Mouse (Mus musculus) forebrain, embryonic 13.5 days (tissue): ENCODE measurements around the gene Nudt4. TPM values are rescaled to one million over a fixed set of nuclear protein-coding genes. Genes with fewer than 3 reads are reported as not detected.
A peak's percentile ranks its signal among the peaks of the same experiment; 100 is the strongest.

Experiments used
- ATAC-seq: fragments of 200-750 bp; cut with Nextera tagmentation; 2 replicates; pipeline ENCODE4 v1.8.0; 2017
- H3K27ac ChIP-seq: fragments of 300-500 bp; sonication (generic); 2 replicates; pipeline ENCODE4 v1.5.1; 2015; ENCODE audit warnings: inconsistent platforms, mild to moderate bottlenecking, moderate library complexity
- H3K27me3 ChIP-seq: fragments of 300-500 bp; sonication (generic); 2 replicates; pipeline ENCODE4 v1.6.1; 2015; ENCODE audit warnings: mild to moderate bottlenecking, inconsistent platforms
- H3K36me3 ChIP-seq: fragments of 300-500 bp; sonication (generic); 2 replicates; pipeline ENCODE4 v1.6.1; 2015; ENCODE audit warnings: mild to moderate bottlenecking, inconsistent platforms; ENCODE audit not compliant: poor library complexity, severe bottlenecking
- H3K4me1 ChIP-seq: fragments of 300-500 bp; sonication (generic); 2 replicates; pipeline ENCODE4 v1.6.1; 2015; ENCODE audit warnings: inconsistent platforms
- H3K4me2 ChIP-seq: fragments of 300-500 bp; sonication (generic); 2 replicates; pipeline ENCODE4 v1.6.1; 2015; ENCODE audit warnings: inconsistent platforms, mild to moderate bottlenecking, moderate library complexity
- H3K4me3 ChIP-seq: fragments of 300-500 bp; sonication (generic); 2 replicates; pipeline ENCODE4 v1.5.1; 2015; ENCODE audit warnings: mild to moderate bottlenecking, inconsistent platforms
- H3K9ac ChIP-seq: fragments of 300-500 bp; sonication (generic); 2 replicates; pipeline ENCODE4 v1.6.1; 2015; ENCODE audit warnings: mild to moderate bottlenecking, inconsistent platforms
- H3K9me3 ChIP-seq: fragments of 300-500 bp; sonication (generic); replicated peaks from 2 replicates; pipeline ENCODE4 v1.6.1; 2016; ENCODE audit warnings: inconsistent platforms
- WGBS: fragments of 180-500 bp; shearing (Covaris S2); methylation state at CpG from one replicate; pipeline ENCODE4 v1.1.7; 2015; 5-methylcytosine and 5-hydroxymethylcytosine counted together
- polyA plus RNA-seq: library from polyadenylated mRNA; unstranded; fragments of >200 nt; fragmentation: Nextera tagmentation; extraction: Ambion mirVana; gene quantifications from 2 replicates; pipeline ENCODE4 v1.2.1, GENCODE M21; 2015

Gene Nudt4
- polyA plus RNA-seq, 1 experiment from 2014 or later: 76.7 TPM

- H3K27me3 ChIP-seq: no peaks in the 10 kb centered on the region
- no peak overlapping the region for H3K4me3 ChIP-seq
- H3K4me2 ChIP-seq: no peak overlapping the region
- H3K36me3 ChIP-seq: peaks cover 63% of the 10 kb centered on the region
- no peaks in the 10 kb centered on the region for H3K9me3 ChIP-seq
- no peak overlapping the region for H3K27ac ChIP-seq
- no peak overlapping the region for H3K9ac ChIP-seq
- ATAC-seq: no peak
- peaks cover 9% of the 10 kb centered on the region; the same call in 1 of the 2 replicates for H3K4me1 ChIP-seq
- WGBS: 87% methylated on average over 11 of the region's 11 CpGs
Measured at GRCm38 (mm10) chr10:95548154-95548826, 15.7 kb downstream of the Nudt4 start.

- Histone ChIP-seq H3K9me3 (no peaks in the 10 kb centered on the region), H3K27me3 (no peaks in the 10 kb centered on the region), H3K4me3 (no peak overlapping the region), H3K4me1 (0 out of 2 replicates have a peak, but pooled peaks cover 5% of the 10 kb centered on the region), H3K27ac (no peak overlapping the region), H3K36me3 (peaks cover 67% of the 10 kb centered on the region), H3K9ac (no peak overlapping the region), H3K4me2 (no peak overlapping the region)
- WGBS: 95% methylated on average over 2 of the region's 2 CpGs
- no peak for ATAC-seq
Measured at GRCm38 (mm10) chr10:95546178-95546577, 17.8 kb downstream of the Nudt4 start.

- Histone ChIP-seq H3K27me3 (no peaks in the 10 kb centered on the region), H3K9me3 (no peaks in the 10 kb centered on the region), H3K36me3 (peaks cover 60% of the 10 kb centered on the region), H3K4me1 (0 out of 2 replicates have a peak, but pooled peaks cover 5% of the 10 kb centered on the region), H3K4me2 (no peak overlapping the region), H3K27ac (no peak overlapping the region; the same call in 1 of the 2 replicates), H3K4me3 (no peak overlapping the region), H3K9ac (no peak overlapping the region)
- ATAC-seq: 0 out of 2 replicates have a peak, but pooled peaks have one; percentile 48
- WGBS: 84% methylated on average over 4 of the region's 4 CpGs
Measured at GRCm38 (mm10) chr10:95545051-95545450, 18.9 kb downstream of the Nudt4 start.

GRCm38 (mm10) chr10:95544651-95545050 is 19.3 kb downstream of the Nudt4 start:
- Histone ChIP-seq H3K4me2 (no peak overlapping the region), H3K27ac (no peak overlapping the region; the same call in 1 of the 2 replicates), H3K4me1 (0 out of 2 replicates have a peak, but pooled peaks cover 5% of the 10 kb centered on the region), H3K36me3 (peaks cover 56% of the 10 kb centered on the region), H3K27me3 (no peaks in the 10 kb centered on the region), H3K9me3 (no peaks in the 10 kb centered on the region), H3K9ac (no peak overlapping the region), H3K4me3 (no peak overlapping the region)
- WGBS: 58% methylated on average over 2 of the region's 2 CpGs
- ATAC-seq: no peak

- Histone ChIP-seq H3K4me3 (no peak overlapping the region), H3K9ac (no peak overlapping the region), H3K36me3 (peaks cover 49% of the 10 kb centered on the region), H3K9me3 (no peaks in the 10 kb centered on the region), H3K27ac (no peak overlapping the region), H3K27me3 (no peaks in the 10 kb centered on the region), H3K4me1 (0 out of 2 replicates have a peak, but pooled peaks cover 5% of the 10 kb centered on the region), H3K4me2 (no peak overlapping the region)
- no peak for ATAC-seq
Measured at GRCm38 (mm10) chr10:95544004-95544403, 19.9 kb downstream of the Nudt4 start.

GRCm38 (mm10) chr10:95543377-95543776 is 20.6 kb downstream of the Nudt4 start:
- WGBS: 94% methylated on average over 2 of the region's 2 CpGs
- H3K4me3 ChIP-seq: no peak overlapping the region
- no peaks in the 10 kb centered on the region for H3K27me3 ChIP-seq
- no peak overlapping the region for H3K27ac ChIP-seq
- H3K9ac ChIP-seq: no peak overlapping the region
- H3K4me2 ChIP-seq: no peak overlapping the region
- H3K9me3 ChIP-seq: no peaks in the 10 kb centered on the region
- ATAC-seq: no peak
- H3K4me1 ChIP-seq: 0 out of 2 replicates have a peak, but pooled peaks cover 5% of the 10 kb centered on the region
- peaks cover 46% of the 10 kb centered on the region for H3K36me3 ChIP-seq

- Histone ChIP-seq H3K27me3 (no peaks in the 10 kb centered on the region), H3K4me1 (0 out of 2 replicates have a peak, but pooled peaks cover 5% of the 10 kb centered on the region), H3K4me2 (no peak overlapping the region), H3K9ac (no peak overlapping the region), H3K9me3 (no peaks in the 10 kb centered on the region), H3K36me3 (peaks cover 41% of the 10 kb centered on the region), H3K4me3 (no peak overlapping the region), H3K27ac (no peak overlapping the region)
- ATAC-seq: no peak
- WGBS: 94% methylated on average over 4 of the region's 4 CpGs
Measured at GRCm38 (mm10) chr10:95542916-95543315, 21.0 kb downstream of the Nudt4 start.

GRCm38 (mm10) chr10:95539841-95540240 is 24.1 kb downstream of the Nudt4 start:
- no peak overlapping the region for H3K4me2 ChIP-seq
- 90% methylated on average over 3 of the region's 3 CpGs for whole genome bisulfite sequencing
- ATAC-seq: no peak
- no peaks in the 10 kb centered on the region for H3K9me3 ChIP-seq
- H3K27me3 ChIP-seq: no peaks in the 10 kb centered on the region
- no peak overlapping the region for H3K27ac ChIP-seq
- no peak overlapping the region for H3K9ac ChIP-seq
- 0 out of 2 replicates have a peak, but pooled peaks cover 5% of the 10 kb centered on the region for H3K4me1 ChIP-seq
- H3K4me3 ChIP-seq: no peak overlapping the region
- H3K36me3 ChIP-seq: peaks cover 16% of the 10 kb centered on the region

- Histone ChIP-seq H3K27ac (no peak overlapping the region), H3K9ac (no peak overlapping the region), H3K9me3 (no peaks in the 10 kb centered on the region), H3K4me1 (no peaks in the 10 kb centered on the region), H3K4me2 (no peak overlapping the region), H3K27me3 (no peaks in the 10 kb centered on the region), H3K4me3 (no peak overlapping the region), H3K36me3 (peaks cover 10% of the 10 kb centered on the region)
- WGBS: 86% methylated on average over 3 of the region's 3 CpGs
- no peak for ATAC-seq
Measured at GRCm38 (mm10) chr10:95539260-95539659, 24.7 kb downstream of the Nudt4 start.

GRCm38 (mm10) chr10:95536222-95536541 is 27.8 kb downstream of the Nudt4 start:
- Histone ChIP-seq H3K9me3 (no peaks in the 10 kb centered on the region), H3K27me3 (no peaks in the 10 kb centered on the region), H3K27ac (no peak overlapping the region), H3K4me2 (no peak overlapping the region), H3K9ac (no peak overlapping the region), H3K4me1 (peaks cover 5% of the 10 kb centered on the region), H3K36me3 (no peaks in the 10 kb centered on the region), H3K4me3 (no peak overlapping the region)
- WGBS: 84% methylated on average over 6 of the region's 6 CpGs
- ATAC-seq: no peak

- 86% methylated on average over 8 of the region's 8 CpGs for WGBS
- no peak overlapping the region for H3K9ac ChIP-seq
- no peaks in the 10 kb centered on the region for H3K27me3 ChIP-seq
- H3K27ac ChIP-seq: no peak overlapping the region
- no peaks in the 10 kb centered on the region for H3K36me3 ChIP-seq
- H3K9me3 ChIP-seq: no peaks in the 10 kb centered on the region
- no peak overlapping the region for H3K4me3 ChIP-seq
- no peak overlapping the region for H3K4me2 ChIP-seq
- H3K4me1 ChIP-seq: peaks cover 10% of the 10 kb centered on the region
- ATAC-seq: no peak
Measured at GRCm38 (mm10) chr10:95535399-95536221, 28.3 kb downstream of the Nudt4 start.

GRCm38 (mm10) chr10:95533382-95533781 is 30.6 kb downstream of the Nudt4 start:
- Histone ChIP-seq H3K4me3 (no peak overlapping the region), H3K4me2 (no peak overlapping the region), H3K9ac (no peak overlapping the region), H3K36me3 (no peaks in the 10 kb centered on the region), H3K9me3 (no peaks in the 10 kb centered on the region), H3K27ac (no peak overlapping the region), H3K4me1 (peaks cover 26% of the 10 kb centered on the region), H3K27me3 (no peaks in the 10 kb centered on the region)
- WGBS: 94% methylated on average over 7 of the region's 7 CpGs
- ATAC-seq: no peak
